Mouse (Mus musculus) neural tube, embryonic 14.5 days (tissue): ENCODE results near the gene Tspan9. TPM values are rescaled to one million over a fixed set of nuclear protein-coding genes. Genes with fewer than 3 reads are reported as not detected.
A peak's percentile ranks its signal among the peaks of the same experiment; 100 is the strongest.

Source experiments
- ATAC-seq: fragments of 200-750 bp; cut with Nextera tagmentation; 2 replicates; pipeline ENCODE4 v1.8.0; 2017; ENCODE audit warnings: low read depth, mild to moderate bottlenecking, moderate TSS enrichment, moderate library complexity
- H3K27ac ChIP-seq: fragments of 300-500 bp; sonication (generic); 2 replicates; pipeline ENCODE4 v1.5.1; 2014; ENCODE audit warnings: low read depth, mild to moderate bottlenecking, control low read depth, low read length, moderate library complexity, mixed read lengths
- H3K27me3 ChIP-seq: fragments of 300-500 bp; sonication (generic); 2 replicates; pipeline ENCODE4 v1.6.1; 2014; ENCODE audit warnings: low read length; ENCODE audit not compliant: control insufficient read depth, insufficient read depth
- H3K36me3 ChIP-seq: fragments of 300-500 bp; sonication (generic); 2 replicates; pipeline ENCODE4 v1.6.1; 2014; ENCODE audit warnings: low read length, mixed read lengths; ENCODE audit not compliant: control insufficient read depth, insufficient read depth
- H3K4me1 ChIP-seq: fragments of 300-500 bp; sonication (generic); 2 replicates; pipeline ENCODE4 v1.6.1; 2014; ENCODE audit warnings: low read length; ENCODE audit not compliant: control insufficient read depth, insufficient read depth
- H3K4me2 ChIP-seq: fragments of 300-500 bp; sonication (generic); 2 replicates; pipeline ENCODE4 v1.6.1; 2014; ENCODE audit warnings: mild to moderate bottlenecking, low read depth, low read length, control low read depth
- H3K4me3 ChIP-seq: fragments of 300-500 bp; sonication (generic); 2 replicates; pipeline ENCODE4 v1.5.1; 2014; ENCODE audit warnings: low read depth, low read length, control low read depth, mixed read lengths
- H3K9ac ChIP-seq: fragments of 300-500 bp; sonication (generic); replicated peaks from 2 replicates; pipeline ENCODE4 v1.6.1; 2014; ENCODE audit warnings: low read depth, mild to moderate bottlenecking, control low read depth, low read length, mixed read lengths
- H3K9me3 ChIP-seq: fragments of 300-500 bp; sonication (generic); 2 replicates; pipeline ENCODE4 v1.6.1; 2016; ENCODE audit warnings: low read length; ENCODE audit not compliant: control insufficient read depth
- WGBS: fragments of 180-500 bp; shearing (Covaris S2); extraction: QIAGEN DNeasy Blood & Tissue Kit; methylation state at CpG from one replicate; pipeline ENCODE4 v1.1.7; 2014; 5-methylcytosine and 5-hydroxymethylcytosine counted together
- polyA plus RNA-seq: library from polyadenylated mRNA; unstranded; fragments of >200 nt; fragmentation: Nextera tagmentation; extraction: Ambion mirVana; gene quantifications from 2 replicates; pipeline ENCODE4 v1.2.1, GENCODE M21; 2014

The Tspan9 gene
- polyA plus RNA-seq, 1 experiment from 2014 or later: 32.1 TPM

DNA sequence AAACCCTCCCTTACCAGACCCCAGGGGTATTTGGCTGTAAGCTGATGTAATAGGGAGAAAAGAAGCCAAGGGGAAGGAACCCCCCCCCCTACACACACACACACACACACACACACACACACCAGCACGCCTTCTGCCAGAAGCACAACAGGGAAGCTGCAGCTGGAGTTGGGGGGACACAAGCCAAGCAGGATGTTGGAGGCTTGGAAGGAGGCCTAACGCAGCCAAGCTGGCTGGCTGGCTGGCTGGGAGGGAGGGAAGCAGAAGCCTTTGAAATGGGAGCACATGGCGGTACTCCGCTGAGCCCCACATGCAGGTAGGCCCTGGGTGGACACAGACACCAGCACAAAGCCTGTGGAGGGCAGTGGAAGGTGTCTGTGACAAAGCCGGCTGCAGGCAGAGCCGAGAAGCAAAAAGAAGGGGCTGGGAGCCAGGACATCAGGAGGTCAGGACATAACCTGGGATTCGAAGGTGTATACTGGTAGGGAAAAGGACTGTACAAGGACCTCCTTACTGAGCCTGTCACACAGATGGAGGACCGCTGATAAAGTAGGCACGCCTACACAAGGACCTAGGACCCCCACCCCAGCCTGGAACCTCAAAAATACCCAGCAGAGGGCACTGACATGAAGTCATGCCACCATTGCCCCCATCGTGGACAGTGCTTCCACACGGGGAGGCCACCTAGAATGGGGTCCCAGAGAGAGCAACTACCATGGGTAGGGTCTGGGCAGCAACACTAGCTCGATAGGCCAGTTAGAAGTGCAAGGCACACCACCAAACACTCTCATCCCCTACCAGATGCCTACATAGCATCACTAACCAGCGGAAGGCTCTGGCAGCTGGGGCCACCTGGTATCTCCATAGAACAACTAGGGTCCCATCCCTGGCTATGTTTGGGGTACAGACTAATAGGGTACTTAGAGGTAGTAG is 53.4 kb downstream of the Tspan9 start:
- H3K4me3 ChIP-seq: no peak overlapping the region
- H3K27ac ChIP-seq: no peak overlapping the region
- no peak overlapping the region for H3K9ac ChIP-seq
- 77% methylated on average over 13 of the region's 13 CpGs for WGBS
- no peak for ATAC-seq
- H3K4me2 ChIP-seq: no peak overlapping the region
- no peaks in the 10 kb centered on the region for H3K36me3 ChIP-seq
- H3K4me1 ChIP-seq: peaks cover 6% of the 10 kb centered on the region; the same call in 1 of the 2 replicates
- H3K27me3 ChIP-seq: no peaks in the 10 kb centered on the region
- no peaks in the 10 kb centered on the region for H3K9me3 ChIP-seq

- WGBS: 71% methylated on average over 8 of the region's 8 CpGs
- H3K4me2 ChIP-seq: no peak overlapping the region
- H3K4me3 ChIP-seq: no peak overlapping the region
- no peak overlapping the region for H3K27ac ChIP-seq
- H3K4me1 ChIP-seq: peaks cover 6% of the 10 kb centered on the region; the same call in 1 of the 2 replicates
- no peak overlapping the region for H3K9ac ChIP-seq
- H3K27me3 ChIP-seq: no peaks in the 10 kb centered on the region
- H3K9me3 ChIP-seq: no peaks in the 10 kb centered on the region
- ATAC-seq: no peak
- H3K36me3 ChIP-seq: no peaks in the 10 kb centered on the region
Measured at GRCm38 (mm10) chr6:128088746-128089523, 54.5 kb downstream of the Tspan9 start.

- no peaks in the 10 kb centered on the region for H3K4me1 ChIP-seq
- H3K9ac ChIP-seq: no peak overlapping the region
- no peak overlapping the region for H3K4me2 ChIP-seq
- peak overlapping the region; percentile 4; the same call in 1 of the 2 replicates for H3K27ac ChIP-seq
- no peaks in the 10 kb centered on the region for H3K36me3 ChIP-seq
- peak; percentile 45; the same call in 1 of the 2 replicates for ATAC-seq
- H3K9me3 ChIP-seq: no peaks in the 10 kb centered on the region
- 51% methylated on average over 9 of the region's 9 CpGs for WGBS
- no peak overlapping the region for H3K4me3 ChIP-seq
- no peaks in the 10 kb centered on the region for H3K27me3 ChIP-seq
Measured at GRCm38 (mm10) chr6:128085488-128086066, 57.8 kb downstream of the Tspan9 start.

DNA sequence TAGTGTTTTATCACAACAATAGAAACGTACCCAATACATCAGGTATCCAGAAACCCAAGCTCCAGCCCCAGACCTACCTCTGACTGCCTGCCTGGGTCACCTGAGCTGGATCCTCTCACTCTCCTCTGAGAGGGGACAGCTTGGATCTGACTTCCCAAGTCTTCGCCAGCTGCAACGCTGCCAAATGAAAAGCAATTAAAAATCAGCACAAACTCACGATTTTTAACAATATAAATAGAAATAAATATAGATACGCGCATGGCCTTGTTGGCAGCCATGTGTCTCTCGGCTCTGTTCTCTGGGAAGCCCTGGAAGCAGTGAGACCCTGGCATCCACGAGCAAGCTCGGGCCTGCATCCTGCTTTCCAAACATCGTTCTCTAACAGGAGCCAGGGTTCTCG is 60.1 kb downstream of the Tspan9 start:
- ATAC-seq: no peak
- WGBS: 84% methylated on average over 11 of the region's 11 CpGs

GRCm38 (mm10) chr6:128081781-128082180 is 61.6 kb downstream of the Tspan9 start:
- H3K9me3 ChIP-seq: no peaks in the 10 kb centered on the region
- no peak overlapping the region for H3K4me3 ChIP-seq
- ATAC-seq: no peak
- no peaks in the 10 kb centered on the region for H3K27me3 ChIP-seq
- no peaks in the 10 kb centered on the region for H3K36me3 ChIP-seq
- H3K4me2 ChIP-seq: no peak overlapping the region
- 85% methylated on average over 5 of the region's 5 CpGs for WGBS
- H3K9ac ChIP-seq: no peak overlapping the region
- no peak overlapping the region for H3K27ac ChIP-seq
- peaks cover 4% of the 10 kb centered on the region; the same call in 1 of the 2 replicates for H3K4me1 ChIP-seq

More for the DNA sequence above, 60.1 kb downstream of the Tspan9 start:
- H3K9ac ChIP-seq: no peak overlapping the region
- no peak overlapping the region for H3K27ac ChIP-seq
- H3K4me1 ChIP-seq: peaks cover 3% of the 10 kb centered on the region; the same call in 1 of the 2 replicates
- H3K4me2 ChIP-seq: no peak overlapping the region
- no peaks in the 10 kb centered on the region for H3K36me3 ChIP-seq
- no peak overlapping the region for H3K4me3 ChIP-seq
- H3K9me3 ChIP-seq: no peaks in the 10 kb centered on the region
- H3K27me3 ChIP-seq: no peaks in the 10 kb centered on the region

- Histone ChIP-seq H3K9me3 (no peaks in the 10 kb centered on the region), H3K9ac (no peak overlapping the region), H3K36me3 (no peaks in the 10 kb centered on the region), H3K4me2 (no peak overlapping the region), H3K4me1 (peaks cover 6% of the 10 kb centered on the region; the same call in 1 of the 2 replicates), H3K4me3 (no peak overlapping the region), H3K27ac (no peak overlapping the region), H3K27me3 (no peaks in the 10 kb centered on the region)
- ATAC-seq: no peak
- 71% methylated on average over 8 of the region's 8 CpGs for WGBS
Measured at GRCm38 (mm10) chr6:128081293-128081692, 62.1 kb downstream of the Tspan9 start.

DNA sequence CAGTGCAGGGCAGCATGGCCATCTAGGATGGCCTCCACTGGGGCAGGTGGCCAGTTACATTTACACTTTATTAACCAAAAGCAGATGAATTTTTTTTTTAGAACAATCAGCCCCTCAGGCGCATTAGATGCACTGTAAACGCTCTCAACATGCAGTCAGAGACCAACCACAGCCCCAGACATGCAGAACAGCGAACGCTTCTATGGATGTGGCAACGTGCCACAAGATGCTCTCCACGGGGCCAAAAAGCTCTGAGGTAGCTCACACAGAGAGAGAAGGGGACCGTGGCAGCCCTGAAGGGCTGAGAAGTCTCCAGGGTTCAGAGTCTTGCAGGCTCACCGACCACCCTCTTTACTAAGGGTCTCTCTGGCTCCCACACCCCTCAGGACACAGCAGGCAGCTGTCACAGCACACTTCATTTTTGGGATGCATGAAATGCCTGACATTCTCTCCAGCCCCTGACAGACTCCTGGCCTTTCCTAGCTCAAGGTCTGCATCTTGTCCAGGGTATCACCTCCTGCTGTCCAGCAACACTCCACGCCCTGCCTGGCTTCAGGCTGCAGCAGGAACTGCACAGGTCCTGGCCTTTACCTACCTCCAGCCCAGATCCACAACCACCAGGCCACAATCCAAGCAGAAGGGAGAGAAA is 63.7 kb downstream of the Tspan9 start:
- no peak for ATAC-seq
- WGBS: 64% methylated on average over 9 of the region's 9 CpGs
- H3K4me2 ChIP-seq: no peak overlapping the region
- H3K9ac ChIP-seq: no peak overlapping the region
- no peaks in the 10 kb centered on the region for H3K9me3 ChIP-seq
- no peaks in the 10 kb centered on the region for H3K27me3 ChIP-seq
- no peaks in the 10 kb centered on the region for H3K36me3 ChIP-seq
- peaks cover 9% of the 10 kb centered on the region; the same call in 1 of the 2 replicates for H3K4me1 ChIP-seq
- no peak overlapping the region for H3K4me3 ChIP-seq
- no peak overlapping the region for H3K27ac ChIP-seq

GRCm38 (mm10) chr6:128078508-128078907 is 64.9 kb downstream of the Tspan9 start:
- Histone ChIP-seq H3K9ac (no peak overlapping the region), H3K36me3 (no peaks in the 10 kb centered on the region), H3K27me3 (no peaks in the 10 kb centered on the region), H3K4me3 (no peak overlapping the region), H3K9me3 (no peaks in the 10 kb centered on the region), H3K4me2 (no peak overlapping the region), H3K4me1 (peaks cover 9% of the 10 kb centered on the region; the same call in 1 of the 2 replicates), H3K27ac (no peak overlapping the region)
- WGBS: 46% methylated on average over 4 of the region's 4 CpGs
- ATAC-seq: no peak
